Mouse (Mus musculus): Measurements from ENCODE around the gene Xpo5. TPM values are rescaled to one million over a fixed set of nuclear protein-coding genes. Genes with fewer than 3 reads are reported as not detected.

The Xpo5 gene
- polyA plus RNA-seq, 1 experiment: 40.6 TPM

GRCm38 (mm10) chr17:46282483-46283123 lies 80.0 kb downstream of the Xpo5 start, which contains the start of gene Tjap1:
TSS of gene Tjap1 (minus strand) at chr17:46283026.
- DNase-seq (ENCODE audit: extremely low spot score in 1 of 2, low spot score in 1 of 2): peak in 1 of 2 experiments; percentile 86

- no peak for DNase-seq (ENCODE audit: extremely low spot score in 1 of 2, low spot score in 1 of 2)
Observed at GRCm38 (mm10) chr17:46283140-46283539, 80.6 kb downstream of the Xpo5 start.

- DNase-seq (ENCODE audit: extremely low spot score in 1 of 2, low spot score in 1 of 2): no peak
Observed at GRCm38 (mm10) chr17:46283911-46284310, 81.3 kb downstream of the Xpo5 start.

GRCm38 (mm10) chr17:46284653-46285052 lies 82.1 kb downstream of the Xpo5 start:
- no peak for DNase-seq (ENCODE audit: extremely low spot score in 1 of 2, low spot score in 1 of 2)

GRCm38 (mm10) chr17:46285407-46285806 lies 82.8 kb downstream of the Xpo5 start:
- DNase-seq (ENCODE audit: extremely low spot score in 1 of 2, low spot score in 1 of 2): no peak

- DNase-seq (ENCODE audit: extremely low spot score in 1 of 2, low spot score in 1 of 2): no peak
Observed at GRCm38 (mm10) chr17:46287678-46288095, 85.1 kb downstream of the Xpo5 start.

Other genes starting within 250 kb of the Xpo5 start
- 145 and 168 TPM in 2 replicates for gene Vegfa, start 170.4 kb upstream of the Xpo5 start, polyA plus RNA-seq (2012; rRNA removed)
- gene Mrps18a, start 91.8 kb upstream of the Xpo5 start, polyA plus RNA-seq (2012; rRNA removed): 94.8 and 106 TPM in 2 replicates
- gene Rsph9, start 58.6 kb upstream of the Xpo5 start, polyA plus RNA-seq (2012; rRNA removed): 29.9 and 37.9 TPM in 2 replicates
- 14.2 and 14.8 TPM in 2 replicates for gene Mad2l1bp, start 49.2 kb upstream of the Xpo5 start, polyA plus RNA-seq (2012; rRNA removed)
- gene Gtpbp2, start 41.8 kb upstream of the Xpo5 start, polyA plus RNA-seq (2012; rRNA removed): 151 and 168 TPM in 2 replicates
- gene Polh, start 137 bp upstream of the Xpo5 start, polyA plus RNA-seq (2012; rRNA removed): 3.9 and 4.2 TPM in 2 replicates
- 45.3 and 52.7 TPM in 2 replicates for gene Polr1c, start 45.3 kb downstream of the Xpo5 start, polyA plus RNA-seq (2012; rRNA removed)
- 72.7 and 78.9 TPM in 2 replicates for gene Yipf3, start 45.3 kb downstream of the Xpo5 start, polyA plus RNA-seq (2012; rRNA removed)
- gene Lrrc73, start 50.7 kb downstream of the Xpo5 start, polyA plus RNA-seq (2012; rRNA removed): 62.5 and 63.5 TPM in 2 replicates
- gene Tjap1, start 80.2 kb downstream of the Xpo5 start, polyA plus RNA-seq (2012; rRNA removed): 44.4 and 51.5 TPM in 2 replicates
- 81.5 and 96.0 TPM in 2 replicates for gene Dlk2, start 94.6 kb downstream of the Xpo5 start, polyA plus RNA-seq (2012; rRNA removed)
- 10.9 and 11.4 TPM in 2 replicates for gene Abcc10, start 125.6 kb downstream of the Xpo5 start, polyA plus RNA-seq (2012; rRNA removed)
- 29.6 and 30.7 TPM in 2 replicates for gene Zfp318, start 180.9 kb downstream of the Xpo5 start, polyA plus RNA-seq (2012; rRNA removed)
- gene Crip3, start 226.1 kb downstream of the Xpo5 start, polyA plus RNA-seq (2012; rRNA removed): 9.1 and 13.8 TPM in 2 replicates
- 0.15 and 0.18 TPM in 2 replicates for gene Slc22a7, start 235.7 kb downstream of the Xpo5 start, polyA plus RNA-seq (2012; rRNA removed)

All from frontal cortex, adult 2 months (tissue).